Mouse (Mus musculus) kidney, adult 18-20 months (tissue): ENCODE data around the gene Rmnd5a.

Experiments used
- DNase-seq: peaks from one replicate; pipeline ENCODE4 v3.0.0; 2021

Gene Rmnd5a

DNA sequence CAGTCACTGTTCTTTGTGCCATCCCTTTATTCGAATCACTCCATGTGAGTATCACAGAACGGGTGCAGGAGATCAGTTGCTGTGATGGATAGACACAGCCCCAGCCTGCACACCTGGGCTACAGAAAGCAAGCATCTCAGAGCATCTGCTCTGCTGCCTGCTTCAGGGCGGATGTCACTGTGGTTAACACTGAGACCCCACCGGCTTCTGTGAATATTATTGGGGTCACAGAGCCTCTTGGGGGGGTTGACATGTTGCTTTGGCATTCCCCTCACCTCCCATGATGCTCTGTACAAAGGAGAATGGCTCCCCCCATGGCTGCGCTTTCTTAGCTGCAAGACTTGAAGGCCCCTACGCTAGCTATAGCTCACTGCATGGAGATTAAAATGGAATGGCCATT, 71.0 kb downstream of the Rmnd5a start:
- no peak for DNase-seq

DNA sequence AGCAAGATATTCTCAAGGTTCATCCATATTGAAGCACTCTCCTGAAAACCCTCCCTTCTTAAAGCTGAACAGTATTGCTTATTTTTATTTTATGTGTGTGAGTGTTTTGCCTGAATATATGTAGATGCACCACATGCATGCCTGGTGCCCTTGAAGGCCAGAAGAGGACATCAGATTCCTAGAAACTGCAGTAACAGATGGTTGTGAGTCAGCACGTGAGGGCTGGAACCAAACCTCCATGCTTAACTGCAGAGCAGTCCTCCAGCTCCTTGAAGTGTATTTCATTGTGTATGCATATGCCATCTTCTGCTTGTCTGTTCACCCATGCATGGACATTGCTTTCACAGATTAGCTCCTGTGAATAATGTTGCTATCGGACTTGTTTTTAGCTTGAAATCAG, 76.4 kb downstream of the Rmnd5a start:
- no peak for DNase-seq

DNA sequence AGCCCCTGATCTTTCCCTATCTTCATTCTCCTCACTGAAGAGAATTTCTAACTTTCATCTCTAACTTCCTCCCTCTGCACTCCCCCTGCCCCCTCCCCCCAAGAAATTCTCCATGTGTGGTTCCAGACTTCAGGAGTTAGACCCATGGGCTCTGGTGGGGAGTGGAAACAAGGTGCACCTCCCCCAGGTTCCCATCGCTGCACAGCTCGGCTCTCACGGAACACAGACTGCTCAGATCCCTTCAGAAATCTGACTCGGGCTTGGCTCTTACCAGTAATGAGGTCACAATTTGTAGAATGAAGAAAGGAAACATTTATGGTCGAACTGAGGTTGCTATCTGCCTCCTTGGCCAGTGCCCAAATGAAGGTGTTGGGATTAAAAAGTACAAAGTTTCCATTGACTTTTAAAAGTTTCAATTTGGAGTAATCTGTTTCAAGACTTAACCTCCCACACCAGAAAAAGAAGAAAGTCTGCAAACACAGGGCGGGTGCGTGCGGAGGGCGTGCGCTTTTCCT, 79.2 kb downstream of the Rmnd5a start:
- DNase-seq = no peak

DNA sequence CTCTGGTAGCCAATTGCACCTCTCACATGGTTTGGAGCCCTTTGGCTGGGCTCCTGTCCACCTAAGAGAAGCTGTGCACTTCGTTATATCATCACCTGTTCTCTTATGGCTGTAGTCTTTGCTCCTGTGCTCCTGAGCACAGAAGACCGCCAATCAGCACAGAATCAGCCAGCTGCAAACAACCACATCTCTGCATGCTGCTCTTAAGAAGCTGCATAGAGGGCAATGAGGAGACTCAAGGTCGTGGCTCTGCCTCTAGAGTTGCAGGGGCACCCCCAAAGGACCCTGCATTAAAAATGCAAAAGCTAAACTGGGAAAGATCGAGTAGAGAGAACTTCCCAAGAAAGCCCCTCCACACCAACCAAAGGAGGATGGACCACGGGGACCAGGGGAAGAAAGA, 79.7 kb downstream of the Rmnd5a start:
- DNase-seq = no peak

DNA sequence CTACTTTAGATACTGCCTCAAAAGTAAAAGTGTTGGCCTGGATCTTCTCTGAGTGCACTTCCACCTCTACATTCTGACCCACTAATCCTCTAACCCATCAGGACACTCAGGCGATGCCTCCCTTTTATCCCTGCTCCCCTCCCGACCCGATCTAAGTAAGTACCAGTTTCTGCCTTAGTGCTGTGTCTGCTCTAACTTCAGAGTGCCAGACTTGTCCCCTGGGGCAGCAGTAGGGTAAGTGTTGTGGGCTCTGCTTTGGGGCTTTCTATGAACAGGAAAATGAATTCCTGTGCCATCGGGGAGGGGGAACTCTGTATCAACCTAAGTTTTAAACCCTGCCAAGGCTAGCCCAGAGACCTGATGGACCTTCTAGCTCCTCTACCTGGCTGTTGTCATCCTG, 80.2 kb downstream of the Rmnd5a start:
- DNase-seq = no peak

DNA sequence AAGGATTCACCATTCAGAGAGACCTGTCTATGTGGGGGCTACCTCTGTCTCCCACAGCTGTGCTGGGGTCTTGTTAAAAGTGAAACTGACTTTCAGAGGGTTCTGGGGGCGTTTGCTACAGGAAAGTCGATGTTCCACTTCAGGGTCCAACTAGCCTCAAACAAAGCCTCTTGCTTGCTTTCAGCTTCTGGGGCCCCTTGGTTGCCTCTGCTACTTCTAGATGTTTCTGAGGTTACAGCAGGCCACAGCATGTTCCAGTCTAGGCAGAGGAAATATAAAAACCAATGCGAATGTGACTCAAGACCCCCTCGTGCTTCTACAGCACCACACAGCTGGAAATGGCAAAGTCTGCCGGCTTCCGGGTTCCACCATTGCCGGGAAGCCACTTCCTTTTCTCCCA, 82.9 kb downstream of the Rmnd5a start:
- DNase-seq = no peak

DNA sequence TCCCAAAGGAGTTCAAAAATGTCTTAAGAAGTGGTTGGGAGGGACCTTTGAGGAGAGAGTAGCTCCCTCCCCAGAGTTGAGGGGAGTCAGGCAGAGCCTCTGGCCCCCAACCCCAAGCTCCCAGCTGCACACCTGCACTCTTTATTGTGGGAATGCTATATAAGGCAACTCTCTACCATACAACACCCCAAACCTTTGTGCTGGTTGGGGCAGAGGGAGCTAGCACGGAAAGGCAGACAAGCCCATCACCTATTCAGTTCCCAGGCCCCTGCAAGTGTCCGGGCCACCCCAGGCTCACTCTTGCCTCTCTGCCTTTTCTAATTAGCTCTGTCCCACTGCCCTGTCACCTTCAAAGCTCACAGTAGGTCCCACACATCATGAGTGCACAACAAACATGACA, 86.7 kb downstream of the Rmnd5a start:
- DNase-seq = no peak

DNA sequence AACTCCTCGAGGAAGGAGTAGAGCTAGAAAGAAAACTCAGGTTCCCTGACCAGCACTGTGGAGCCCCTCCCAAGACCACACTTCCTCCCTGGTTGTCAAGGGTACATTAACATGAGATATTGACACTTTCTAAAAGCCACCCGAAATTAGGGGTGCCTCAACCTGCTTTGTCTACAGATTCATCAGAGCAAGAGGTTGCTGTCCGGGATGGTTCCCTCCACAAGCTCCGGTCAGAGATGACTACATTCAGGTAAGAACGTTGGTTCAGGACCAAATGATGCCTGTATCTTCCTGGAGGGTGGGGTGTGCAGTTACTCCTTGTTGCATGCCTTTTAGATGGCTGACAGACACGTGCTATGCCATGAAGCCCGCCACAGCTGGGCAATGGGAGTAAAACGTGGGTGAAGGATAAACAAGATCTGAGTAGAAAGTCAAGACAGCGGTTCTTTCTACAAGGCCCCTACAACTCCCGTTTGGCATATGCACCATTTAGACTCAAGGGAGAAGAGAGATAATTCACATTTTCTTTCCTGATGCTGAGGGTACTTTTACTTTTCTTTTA, 87.5 kb downstream of the Rmnd5a start:
- DNase-seq = no peak

DNA sequence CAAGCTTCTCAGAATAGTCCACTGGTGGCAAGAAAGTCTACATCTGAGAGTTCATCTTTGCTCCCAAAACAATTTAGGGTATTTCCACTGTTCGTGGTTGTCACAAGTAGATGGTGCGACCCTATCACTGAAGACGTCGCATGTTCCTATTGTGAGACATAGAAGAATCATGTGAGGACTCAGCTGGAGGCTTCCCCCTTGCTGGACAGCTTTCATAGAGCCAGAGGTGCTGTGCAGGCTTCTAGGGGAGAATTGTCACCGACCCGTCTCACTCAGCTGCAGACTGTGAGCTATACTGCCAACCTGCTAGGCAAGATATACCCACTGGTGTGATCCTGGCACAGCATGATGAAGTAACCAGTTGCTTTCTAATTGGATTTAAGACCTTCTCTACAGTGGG, 88.2 kb downstream of the Rmnd5a start:
- DNase-seq = no peak

DNA sequence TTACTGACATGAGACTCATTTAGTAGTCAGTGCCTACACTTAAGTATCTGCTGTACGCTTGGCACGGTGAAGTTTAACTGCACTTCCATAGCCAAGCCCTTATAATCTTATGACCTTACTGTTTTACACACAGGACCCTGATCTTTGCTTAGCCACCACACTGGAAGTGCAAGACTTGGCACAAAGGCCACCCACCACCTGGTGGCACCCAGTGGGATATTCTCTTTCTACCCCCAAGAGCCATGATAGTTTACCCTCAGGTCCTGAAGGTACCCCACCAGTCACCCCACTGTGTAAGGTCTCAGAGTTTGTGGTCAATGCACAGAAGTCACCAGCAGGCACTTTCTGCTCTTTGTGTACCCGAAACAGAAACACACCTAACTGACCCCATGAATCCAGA, 89.2 kb downstream of the Rmnd5a start:
- no peak for DNase-seq

DNA sequence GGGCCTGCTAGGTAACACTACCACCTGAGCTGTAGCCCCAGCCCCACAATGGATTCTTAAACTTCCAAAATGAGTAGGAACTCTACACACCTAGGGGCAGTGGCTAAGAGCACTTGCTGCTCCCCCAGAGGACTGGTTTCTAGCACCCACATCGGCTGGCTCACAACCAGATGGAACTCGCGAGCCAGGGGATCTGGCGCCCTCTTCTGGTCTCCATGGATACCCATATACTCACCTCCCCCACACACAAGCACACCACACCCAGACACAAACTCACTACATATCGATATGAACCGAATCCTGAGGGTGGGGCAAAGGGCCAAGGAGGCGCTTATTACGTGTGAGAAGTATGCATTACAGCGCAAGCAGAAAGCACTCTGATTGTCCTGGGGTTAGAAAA, 92.4 kb downstream of the Rmnd5a start:
- DNase-seq = no peak

DNA sequence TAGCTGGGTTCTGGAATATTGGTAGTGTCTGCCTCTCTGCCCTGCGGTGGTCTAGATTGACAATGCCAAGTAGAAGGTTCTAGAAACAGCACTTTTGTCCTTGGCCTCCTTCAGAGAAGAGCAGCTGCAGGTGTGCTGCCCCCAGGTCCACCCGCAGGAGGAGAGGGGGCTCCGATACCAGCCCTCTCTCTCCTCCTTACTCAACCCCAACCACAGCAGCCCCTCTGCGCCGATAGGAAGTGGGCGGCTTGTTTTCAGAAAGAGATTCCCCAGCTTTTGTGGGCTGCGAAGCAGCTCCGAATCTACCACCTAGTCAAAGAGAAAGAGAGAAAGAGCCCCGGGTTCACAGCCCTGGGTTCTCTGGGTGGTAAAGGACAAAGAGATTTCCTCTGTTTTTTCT, 99.3 kb downstream of the Rmnd5a start:
- DNase-seq = no peak

DNA sequence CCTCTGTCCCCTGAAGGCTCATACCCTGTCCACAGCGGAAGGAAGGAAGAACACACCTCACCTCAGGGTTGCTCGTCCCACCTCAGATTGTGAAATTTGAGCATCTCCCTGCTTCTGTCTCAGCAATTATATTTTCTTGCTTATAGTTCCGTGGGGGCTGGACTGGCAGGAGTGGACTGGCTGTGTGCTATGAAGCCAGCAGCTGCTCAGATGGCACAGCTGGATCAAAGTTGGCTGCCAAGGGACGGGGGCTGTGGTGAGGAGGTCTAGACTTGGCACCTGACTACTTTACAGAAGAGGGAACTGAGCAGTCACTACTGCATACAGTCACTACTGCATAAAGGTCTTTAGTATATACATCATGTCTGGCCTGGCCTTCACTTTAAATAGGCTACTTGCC, 101.1 kb downstream of the Rmnd5a start:
- no peak for DNase-seq

DNA sequence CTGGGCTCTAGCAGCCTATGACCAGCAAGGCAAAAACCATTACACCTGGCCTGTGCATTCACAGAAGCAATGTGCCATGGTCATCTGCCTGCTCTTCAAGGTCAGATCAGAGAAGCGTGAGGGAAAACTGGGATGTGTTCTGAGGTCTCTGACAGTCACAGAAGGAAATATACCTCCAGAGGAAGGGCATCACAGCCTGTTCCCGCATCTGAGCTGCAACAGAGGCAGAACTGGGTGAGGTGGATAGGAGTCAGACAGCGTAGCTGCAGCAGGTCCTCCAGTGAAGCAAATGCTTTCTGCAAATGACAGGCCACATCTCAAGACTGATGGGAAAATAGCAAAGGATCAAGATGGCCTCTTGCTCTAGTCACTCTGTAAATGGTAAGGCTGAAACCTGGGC, 101.5 kb downstream of the Rmnd5a start:
- DNase-seq = no peak
